Mouse (Mus musculus) MEL (cell line): ENCODE results near the gene A2ml1.

Experiments
- CTCF ChIP-seq, 3 experiments: IDR thresholded peaks in 2 of 3; conservative IDR thresholded peaks in 1 of 3; 2 replicates each; pipeline ENCODE4 v1.5.1; 2011 to 2012; ENCODE audit warnings: low read length in 3 of 3, low read depth in 2 of 3, mild to moderate bottlenecking in 2 of 3, improper control_type of control experiment in 1 of 3, inconsistent platforms in 1 of 3, mixed read lengths in 1 of 3, moderate library complexity in 1 of 3; ENCODE audit not compliant: control insufficient read depth in 1 of 3, insufficient read depth in 1 of 3, poor library complexity in 1 of 3, severe bottlenecking in 1 of 3
- GATA1 ChIP-seq: IDR thresholded peaks from 2 replicates; pipeline ENCODE4 v1.6.1; 2011; ENCODE audit warnings: low read depth, low read length, improper control_type of control experiment
- KAT2A ChIP-seq: conservative IDR thresholded peaks from 2 replicates; pipeline ENCODE4 v1.6.1; 2012; ENCODE audit warnings: low read depth, low read length, improper control_type of control experiment, inconsistent platforms
- SMC3 ChIP-seq: IDR thresholded peaks from 2 replicates; pipeline ENCODE4 v1.6.1; 2011; ENCODE audit warnings: low read depth, low read length, improper control_type of control experiment
- ZNF384 ChIP-seq: IDR thresholded peaks from 2 replicates; pipeline ENCODE4 v1.6.1; 2012; ENCODE audit warnings: low read depth, mild to moderate bottlenecking, inconsistent platforms, low read length, improper control_type of control experiment

DNA sequence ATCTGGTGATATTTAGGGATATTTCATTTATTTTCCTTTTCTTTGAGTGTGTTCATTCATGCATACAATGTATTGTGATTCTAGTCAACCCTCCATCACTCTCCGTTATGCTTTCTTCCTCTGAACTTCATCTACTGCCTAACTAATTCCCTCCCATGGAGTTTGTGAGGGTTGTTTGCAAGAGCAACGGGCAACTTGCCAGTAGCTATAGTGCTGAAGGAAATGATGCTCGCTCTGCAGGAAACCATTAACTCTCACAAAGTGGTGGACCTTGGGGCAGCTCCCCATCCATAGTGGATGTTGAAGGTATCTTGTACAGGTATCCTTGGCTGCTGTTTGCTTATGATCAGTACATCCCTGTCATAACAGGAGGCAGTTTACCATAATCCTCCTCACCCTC lies 20.6 kb upstream of the A2ml1 start:
- no peak for TF ChIP-seq CTCF (IDR thresholded peaks at IDR 0.05 in 2 of 3, conservative IDR thresholded peaks at IDR 0.05 in 1 of 3; ENCODE audit: control insufficient read depth in 1 of 3, insufficient read depth in 1 of 3, low read depth in 2 of 3, low read length in 3 of 3, poor library complexity in 1 of 3, severe bottlenecking in 1 of 3)
- no peak for TF ChIP-seq ZNF384
- no peak for TF ChIP-seq KAT2A
- no peak for TF ChIP-seq SMC3
- no peak for TF ChIP-seq GATA1
